Mouse (Mus musculus) kidney, postnatal 0 days (tissue): Measurements from ENCODE around the gene V1rd19. TPM values are rescaled to one million over a fixed set of nuclear protein-coding genes. Genes with fewer than 3 reads are reported as not detected.
A peak's percentile ranks its signal among the peaks of the same experiment; 100 is the strongest.
"Not testable (repeated sequence)": the region's sequence is repeated elsewhere in the genome, so short reads cannot be mapped to it uniquely, and the experiment has no call there.

Experiments
- ATAC-seq: fragments of 200-750 bp; cut with Nextera tagmentation; replicated peaks from 2 replicates; pipeline ENCODE4 v1.8.0; 2017; ENCODE audit warnings: low read depth, moderate number of reproducible peaks, moderate TSS enrichment, moderate library complexity; ENCODE audit not compliant: low FRiP score
- DNase-seq: peaks from one replicate; pipeline ENCODE4 v3.0.0-alpha.2; 2016; ENCODE audit warnings: low spot score
- H3K27ac ChIP-seq: fragments of 300-500 bp; sonication (generic); 2 replicates; pipeline ENCODE4 v1.5.1; 2014; ENCODE audit warnings: mild to moderate bottlenecking
- H3K27me3 ChIP-seq: fragments of 300-500 bp; sonication (generic); 2 replicates; pipeline ENCODE4 v1.6.1; 2014; ENCODE audit warnings: low read length, mixed read lengths; ENCODE audit not compliant: insufficient read depth
- H3K36me3 ChIP-seq: fragments of 300-500 bp; sonication (generic); 2 replicates; pipeline ENCODE4 v1.6.1; 2014; ENCODE audit warnings: low read length, mixed read lengths; ENCODE audit not compliant: insufficient read depth
- H3K4me1 ChIP-seq: fragments of 300-500 bp; sonication (generic); replicated peaks from 2 replicates; pipeline ENCODE4 v1.6.1; 2014; ENCODE audit warnings: antibody characterized with exemption, low read length, mixed read lengths; ENCODE audit not compliant: insufficient read depth
- H3K4me2 ChIP-seq: fragments of 300-500 bp; sonication (generic); 2 replicates; pipeline ENCODE4 v1.6.1; 2014; ENCODE audit warnings: mild to moderate bottlenecking, low read length, moderate library complexity, mixed read lengths
- H3K4me3 ChIP-seq: fragments of 300-500 bp; sonication (generic); replicated peaks from 2 replicates; pipeline ENCODE4 v1.5.1; 2014; ENCODE audit warnings: low read depth, low read length
- H3K9ac ChIP-seq: fragments of 300-500 bp; sonication (generic); 2 replicates; pipeline ENCODE4 v1.6.1; 2014; ENCODE audit warnings: low read depth, low read length
- H3K9me3 ChIP-seq: fragments of 300-500 bp; sonication (generic); replicated peaks from 2 replicates; pipeline ENCODE4 v1.6.1; 2016; ENCODE audit warnings: low read length, inconsistent platforms, mixed read lengths
- CTCF ChIP-seq: IDR thresholded peaks from 2 replicates; pipeline ENCODE4 v1.5.1; 2016; ENCODE audit warnings: antibody characterized with exemption, low read depth, mild to moderate bottlenecking, moderate library complexity
- WGBS: fragments of 180-500 bp; shearing (Covaris S2); extraction: QIAGEN DNeasy Blood & Tissue Kit; methylation state at CpG from one replicate; pipeline ENCODE4 v1.1.7; 2014; 5-methylcytosine and 5-hydroxymethylcytosine counted together
- polyA plus RNA-seq: library from polyadenylated mRNA; unstranded; fragments of >200 nt; fragmentation: Nextera tagmentation; extraction: Ambion mirVana; gene quantifications from 2 replicates; pipeline ENCODE4 v1.2.1, GENCODE M21; 2015

V1rd19 gene
- polyA plus RNA-seq, result not detected in 2 replicates

DNA sequence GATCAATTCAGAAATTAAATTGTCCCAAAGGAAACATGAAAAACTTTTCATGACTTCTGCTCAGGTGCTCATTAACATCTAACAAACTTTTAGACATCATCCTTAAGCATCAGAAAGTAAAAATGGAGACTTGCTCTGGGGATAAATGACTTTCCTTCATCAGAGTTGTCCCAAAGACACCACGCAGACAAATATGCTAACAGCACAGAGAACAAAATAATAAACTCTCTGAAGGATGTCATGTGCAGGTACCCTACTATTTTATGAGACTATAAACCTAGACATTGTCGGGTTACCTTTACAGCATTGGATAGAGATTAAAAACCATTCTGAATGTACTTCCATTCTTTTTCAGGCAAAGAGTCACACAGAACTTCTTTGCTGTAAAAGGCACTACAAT lies at the start of gene V1rd19:
TSS of gene V1rd19 (plus strand) at position 301 of the 400 bp plus-strand sequence.
- Histone ChIP-seq H3K4me1 (no peaks in the 10 kb centered on the region), H3K9ac (no peak within 1 kb of the TSS), H3K9me3 (no peaks in the 10 kb centered on the region), H3K27me3 (no peaks in the 10 kb centered on the region), H3K4me2 (no peak within 1 kb of the TSS), H3K36me3 (no peaks in the 10 kb centered on the region), H3K27ac (no peak within 1 kb of the TSS), H3K4me3 (no peak within 1 kb of the TSS)
- TF ChIP-seq CTCF, result no peak
- ATAC-seq (no peak), DNase-seq (no peak)
- 64% methylated on average over 2 of the region's 2 CpGs for WGBS

DNA sequence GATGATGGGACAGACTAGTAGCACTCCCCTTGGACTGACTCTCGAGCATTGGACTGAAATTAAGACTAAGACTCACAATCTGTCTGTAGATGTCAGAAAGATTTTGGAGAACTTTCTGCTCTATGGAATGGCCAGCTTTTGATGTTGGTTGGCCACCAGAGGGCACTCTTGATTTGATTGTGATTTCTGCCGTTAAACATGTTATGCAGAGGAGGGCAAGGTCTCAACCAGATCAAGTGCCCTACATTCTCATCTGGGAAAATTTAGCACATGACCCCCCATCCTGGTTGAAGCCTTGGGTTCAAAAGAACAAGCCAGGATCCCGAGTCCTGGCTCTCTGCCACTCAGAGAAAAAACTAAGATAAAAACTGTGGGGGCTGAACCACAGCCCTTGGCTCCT lies 33.4 kb upstream of the V1rd19 start:
- peak; percentile 4 for DNase-seq
- H3K9ac ChIP-seq, H3K9me3 ChIP-seq, H3K36me3 ChIP-seq, H3K4me3 ChIP-seq, H3K4me2 ChIP-seq, H3K4me1 ChIP-seq, H3K27ac ChIP-seq, ATAC-seq, H3K27me3 ChIP-seq: not testable (repeated sequence)
- TF ChIP-seq CTCF, result peak; percentile 50
- WGBS, result 49% methylated on average over 3 of the region's 3 CpGs

DNA sequence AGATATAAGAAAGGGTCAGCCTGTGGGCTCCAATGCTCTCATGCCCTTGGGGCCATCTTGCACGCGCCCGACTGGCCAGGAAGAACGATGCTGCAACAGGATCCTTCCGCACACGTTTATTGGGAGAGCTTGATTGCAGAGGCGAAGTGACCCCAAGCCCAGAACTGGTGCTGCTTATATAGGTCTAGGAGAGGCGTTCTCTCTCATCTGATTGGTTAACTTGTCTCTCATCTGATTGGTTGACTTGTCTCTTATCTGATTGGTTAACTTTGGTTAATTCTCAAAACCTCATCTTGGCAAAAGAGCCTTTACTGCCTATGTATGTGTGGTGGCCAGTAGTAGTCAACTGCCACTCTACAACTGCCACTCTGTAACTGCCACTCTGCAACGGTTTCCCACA lies 27.2 kb upstream of the V1rd19 start, which contains the start of gene Vmn1r181:
TSS of gene Vmn1r181 (plus strand) at position 301 of the 400 bp plus-strand sequence.
- H3K36me3 ChIP-seq, H3K4me3 ChIP-seq, H3K4me1 ChIP-seq, H3K9ac ChIP-seq, DNase-seq, H3K9me3 ChIP-seq, H3K27me3 ChIP-seq, H3K27ac ChIP-seq, ATAC-seq, H3K4me2 ChIP-seq: not testable (repeated sequence)
- WGBS, result 82% methylated on average over 9 of the region's 9 CpGs

DNA sequence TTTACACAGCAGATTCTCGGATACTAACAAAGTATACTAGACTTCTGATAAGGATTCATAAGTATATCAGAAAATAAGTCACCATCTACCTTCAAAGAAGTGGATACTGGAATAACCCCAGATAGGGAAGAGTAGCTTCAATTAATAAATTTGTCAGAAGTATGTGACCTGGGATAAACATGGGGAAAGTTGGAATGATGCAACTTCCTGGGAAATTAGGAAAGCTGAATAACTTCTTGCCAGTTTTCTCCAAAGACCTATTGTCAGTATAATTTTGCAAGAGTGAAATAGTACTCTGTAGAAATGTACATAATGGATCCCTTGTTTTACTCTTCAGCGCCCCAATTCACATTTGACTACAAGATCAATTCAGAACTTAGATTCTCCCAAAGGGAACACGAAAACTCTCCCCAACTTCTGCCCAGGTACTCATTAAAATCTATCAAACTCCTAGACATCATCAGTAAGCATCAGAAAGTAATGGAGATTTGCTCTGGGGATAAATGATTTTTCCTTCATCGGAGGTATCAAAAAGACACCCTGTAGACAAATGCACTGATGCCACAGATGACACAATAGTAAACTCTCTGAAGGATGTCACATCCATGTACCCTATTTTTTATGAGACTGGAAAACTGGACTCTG lies 51.3 kb downstream of the V1rd19 start, which contains the start of gene Vmn1r183:
TSS of gene Vmn1r183 (plus strand) at position 595 of the 645 bp plus-strand sequence.
- Histone ChIP-seq H3K36me3 (no peaks in the 10 kb centered on the region), H3K4me2 (no peak within 1 kb of the TSS), H3K27me3 (no peaks in the 10 kb centered on the region), H3K4me3 (no peak within 1 kb of the TSS), H3K27ac (no peak within 1 kb of the TSS), H3K4me1 (no peaks in the 10 kb centered on the region), H3K9ac (no peak within 1 kb of the TSS), H3K9me3 (no peaks in the 10 kb centered on the region)
- DNase-seq, result no peak
- TF ChIP-seq CTCF, result no peak
- WGBS, result 81% methylated on average over 4 of the region's 4 CpGs
- no peak for ATAC-seq

Other genes starting within 250 kb of the V1rd19 start
- not detected in 2 replicates for gene Vmn1r174, start 249.4 kb upstream of the V1rd19 start, polyA plus RNA-seq
- not detected in 2 replicates for gene Vmn1r175, start 191.0 kb upstream of the V1rd19 start, polyA plus RNA-seq
- not detected in 2 replicates for gene Vmn1r176, start 164.3 kb upstream of the V1rd19 start, polyA plus RNA-seq
- not detected in 2 replicates for gene Vmn1r177, start 135.2 kb upstream of the V1rd19 start, polyA plus RNA-seq
- gene Vmn1r178, start 109.7 kb upstream of the V1rd19 start, polyA plus RNA-seq, result not detected in 2 replicates
- gene Vmn1r179, start 74.7 kb upstream of the V1rd19 start, polyA plus RNA-seq, result not detected in 2 replicates
- gene Vmn1r180, start 51.1 kb upstream of the V1rd19 start, polyA plus RNA-seq, result not detected in 2 replicates
- not detected in 2 replicates for gene Vmn1r181, start 27.1 kb upstream of the V1rd19 start, polyA plus RNA-seq
- gene Vmn1r183, start 51.6 kb downstream of the V1rd19 start, polyA plus RNA-seq, result not detected in 2 replicates
- gene Zfp180, start 80.2 kb downstream of the V1rd19 start, polyA plus RNA-seq, result 12.1 and 13.6 TPM in 2 replicates
- 4.5 and 4.6 TPM in 2 replicates for gene Zfp112, start 110.6 kb downstream of the V1rd19 start, polyA plus RNA-seq
- 12.4 and 13.3 TPM in 2 replicates for gene Zfp235, start 132.5 kb downstream of the V1rd19 start, polyA plus RNA-seq
- 2.2 and 2.4 TPM in 2 replicates for gene Zfp114, start 173.4 kb downstream of the V1rd19 start, polyA plus RNA-seq
- gene Zfp111, start 209.8 kb downstream of the V1rd19 start, polyA plus RNA-seq, result 6.3 and 7.4 TPM in 2 replicates
- 2.2 and 2.5 TPM in 2 replicates for gene Zfp109, start 235.9 kb downstream of the V1rd19 start, polyA plus RNA-seq